Mouse (Mus musculus): ENCODE measurements around the gene Pdcd6. TPM values are rescaled to one million over a fixed set of nuclear protein-coding genes. Genes with fewer than 3 reads are reported as not detected.

Pdcd6 gene
- polyA plus RNA-seq, 1 experiment from 2014 or later = 153 TPM

DNA sequence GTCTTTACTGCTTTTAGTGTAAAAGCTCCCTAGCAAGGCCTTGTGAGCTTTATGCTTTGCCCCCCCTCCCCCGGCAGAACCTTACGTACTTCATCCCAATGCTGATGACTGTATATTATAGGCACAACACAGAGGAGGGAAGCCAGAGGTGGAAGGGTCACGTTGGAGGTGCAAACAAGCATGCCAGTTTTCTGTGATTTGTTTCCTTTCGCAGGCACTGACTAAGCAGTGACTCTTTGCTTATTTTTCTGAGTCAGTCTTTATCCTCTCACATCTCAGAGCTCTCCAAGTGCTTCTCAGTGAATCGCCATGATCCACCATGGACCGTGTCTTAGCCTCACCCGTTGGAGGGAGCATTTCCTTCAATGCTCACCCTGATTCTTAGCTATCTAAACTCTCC is 21.0 kb downstream of the Pdcd6 start:
- WGBS = 70% methylated on average over 7 of the region's 7 CpGs

DNA sequence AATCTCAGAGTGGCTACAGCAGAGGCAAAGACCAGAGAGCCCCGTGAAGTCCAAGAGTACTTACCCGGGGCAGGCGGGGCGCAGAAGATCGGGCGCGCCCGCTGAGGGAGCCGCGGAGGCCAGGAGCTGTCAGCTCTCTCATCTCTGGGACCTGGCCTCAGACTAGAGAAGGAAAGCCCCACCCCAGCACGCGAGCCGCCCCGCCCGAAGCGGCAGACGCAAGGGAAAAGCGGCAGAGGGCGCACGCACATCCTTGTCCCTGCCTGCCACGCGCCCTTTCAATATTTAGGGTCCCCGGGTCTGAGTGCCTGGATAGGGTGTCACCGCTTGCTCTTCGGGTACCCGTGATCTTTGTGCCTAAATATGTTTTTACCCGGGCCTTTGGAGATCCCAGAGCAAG is 25.2 kb downstream of the Pdcd6 start, which contains the start of gene Ahrr:
Gene Ahrr, minus strand, starts transcription at position 165 of the 400 bp plus-strand sequence.
- Histone ChIP-seq H3K4me3 (replicated peaks; ENCODE audit: low read length) (peak within 1 kb of the TSS; percentile 33), H3K9me3 (replicated peaks; ENCODE audit: control insufficient read depth, low read length) (no peaks in the 10 kb centered on the region), H3K36me3 (ENCODE audit: control insufficient read depth, insufficient read depth, low read length) (no peaks in the 10 kb centered on the region), H3K9ac (ENCODE audit: low read length) (peak within 1 kb of the TSS; percentile 48), H3K27me3 (ENCODE audit: control insufficient read depth, insufficient read depth, low read length) (0 out of 2 replicates have a peak, but pooled peaks cover 2% of the 10 kb centered on the region), H3K27ac (ENCODE audit: low read length) (no peak within 1 kb of the TSS), H3K4me2 (ENCODE audit: low read depth, low read length) (peak within 1 kb of the TSS; percentile 53), H3K4me1 (ENCODE audit: control insufficient read depth, insufficient read depth, low read length) (no peaks in the 10 kb centered on the region)
- WGBS = under 1% methylated on average over 27 of the region's 27 CpGs
- peak; percentile 72; the same call in 1 of the 2 replicates for ATAC-seq (ENCODE audit: insufficient read depth, low FRiP score)

More for the DNA sequence above, 21.0 kb downstream of the Pdcd6 start:
- Histone ChIP-seq H3K27me3 (ENCODE audit: control insufficient read depth, insufficient read depth, low read length) (0 out of 2 replicates have a peak, but pooled peaks cover 2% of the 10 kb centered on the region), H3K4me1 (ENCODE audit: control insufficient read depth, insufficient read depth, low read length) (no peaks in the 10 kb centered on the region), H3K4me2 (ENCODE audit: low read depth, low read length) (no peak overlapping the region), H3K9ac (ENCODE audit: low read length) (no peak overlapping the region), H3K27ac (ENCODE audit: low read length) (no peak overlapping the region), H3K4me3 (replicated peaks; ENCODE audit: low read length) (no peak overlapping the region), H3K9me3 (replicated peaks; ENCODE audit: control insufficient read depth, low read length) (no peaks in the 10 kb centered on the region), H3K36me3 (ENCODE audit: control insufficient read depth, insufficient read depth, low read length) (no peaks in the 10 kb centered on the region)
- no peak for ATAC-seq (ENCODE audit: insufficient read depth, low FRiP score)

DNA sequence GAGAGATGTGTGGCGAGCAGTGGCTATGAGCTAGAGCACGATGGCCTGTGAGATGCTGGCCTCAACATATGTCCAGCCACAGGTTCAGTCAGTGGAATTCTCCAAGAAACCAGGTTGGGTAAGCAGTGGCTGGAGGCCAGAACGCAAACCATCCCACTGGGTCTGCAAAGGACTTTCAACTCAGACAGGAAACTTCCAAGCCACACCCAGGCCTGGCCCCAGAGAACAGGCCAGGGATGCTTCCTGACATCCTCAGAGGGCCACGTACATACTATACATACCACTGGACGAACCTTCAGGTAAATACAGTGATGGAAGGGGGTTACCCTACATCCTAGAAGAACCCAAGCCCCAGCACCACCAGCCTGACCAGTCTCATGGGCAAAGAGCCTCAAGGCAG is 27.7 kb downstream of the Pdcd6 start:
- no peak overlapping the region for H3K9ac ChIP-seq (ENCODE audit: low read length)
- H3K4me1 ChIP-seq (ENCODE audit: control insufficient read depth, insufficient read depth, low read length) = no peaks in the 10 kb centered on the region
- no peak overlapping the region for H3K4me3 ChIP-seq (replicated peaks; ENCODE audit: low read length)
- no peak overlapping the region for H3K4me2 ChIP-seq (ENCODE audit: low read depth, low read length)
- WGBS = 75% methylated on average over 5 of the region's 5 CpGs
- H3K27ac ChIP-seq (ENCODE audit: low read length) = no peak overlapping the region
- no peaks in the 10 kb centered on the region for H3K9me3 ChIP-seq (replicated peaks; ENCODE audit: control insufficient read depth, low read length)
- 0 out of 2 replicates have a peak, but pooled peaks cover 2% of the 10 kb centered on the region for H3K27me3 ChIP-seq (ENCODE audit: control insufficient read depth, insufficient read depth, low read length)
- no peaks in the 10 kb centered on the region for H3K36me3 ChIP-seq (ENCODE audit: control insufficient read depth, insufficient read depth, low read length)
- no peak for ATAC-seq (ENCODE audit: insufficient read depth, low FRiP score)

DNA sequence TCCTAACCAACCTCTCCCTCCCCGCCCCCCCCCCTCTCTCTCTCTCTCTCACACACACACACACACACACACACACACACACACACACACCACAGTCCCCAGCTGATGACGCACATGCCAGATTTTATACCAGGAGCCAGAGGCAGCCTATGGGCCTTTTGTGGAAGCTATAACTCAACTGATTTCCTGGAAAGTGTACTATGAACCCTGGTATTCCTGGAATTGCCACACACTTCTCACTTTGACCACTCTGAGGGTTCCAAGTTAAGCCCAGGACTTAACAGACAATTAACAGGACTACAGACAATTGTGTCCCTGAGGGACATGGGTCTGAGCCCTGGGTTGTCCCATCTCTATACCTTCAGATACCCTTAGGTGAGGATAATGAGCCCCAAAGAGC is 35.1 kb downstream of the Pdcd6 start:
- no peaks in the 10 kb centered on the region for H3K27me3 ChIP-seq (ENCODE audit: control insufficient read depth, insufficient read depth, low read length)
- 77% methylated on average over 1 of the region's 2 CpGs for WGBS

DNA sequence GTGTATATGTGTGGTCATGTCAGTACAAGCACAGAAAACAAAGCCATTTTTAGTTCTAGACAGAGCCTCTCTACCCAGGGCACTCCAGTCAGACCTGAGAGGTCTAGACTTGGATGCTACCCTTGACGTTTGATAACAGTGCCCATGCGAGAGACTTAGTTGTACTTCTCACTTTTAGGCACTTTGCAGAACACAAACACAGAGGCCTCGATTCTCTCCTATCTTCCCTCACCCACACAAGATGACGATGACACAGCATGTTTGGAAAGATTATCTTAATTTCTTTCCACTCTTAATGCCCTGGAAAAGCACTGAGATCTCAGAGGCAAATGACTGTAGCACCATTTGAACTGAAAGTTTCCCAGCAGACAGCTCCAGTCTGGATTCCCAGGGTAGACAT is 41.7 kb downstream of the Pdcd6 start:
- H3K27me3 ChIP-seq (ENCODE audit: control insufficient read depth, insufficient read depth, low read length) = no peaks in the 10 kb centered on the region
- no peaks in the 10 kb centered on the region for H3K4me1 ChIP-seq (ENCODE audit: control insufficient read depth, insufficient read depth, low read length)
- no peak overlapping the region for H3K4me2 ChIP-seq (ENCODE audit: low read depth, low read length)
- WGBS = 64% methylated on average over 4 of the region's 4 CpGs
- no peaks in the 10 kb centered on the region for H3K9me3 ChIP-seq (replicated peaks; ENCODE audit: control insufficient read depth, low read length)
- no peak overlapping the region for H3K9ac ChIP-seq (ENCODE audit: low read length)
- H3K4me3 ChIP-seq (replicated peaks; ENCODE audit: low read length) = no peak overlapping the region
- no peak for ATAC-seq (ENCODE audit: insufficient read depth, low FRiP score)
- H3K27ac ChIP-seq (ENCODE audit: low read length) = no peak overlapping the region
- H3K36me3 ChIP-seq (ENCODE audit: control insufficient read depth, insufficient read depth, low read length) = no peaks in the 10 kb centered on the region

More for the DNA sequence above, 35.1 kb downstream of the Pdcd6 start:
- H3K36me3 ChIP-seq (ENCODE audit: control insufficient read depth, insufficient read depth, low read length) = no peaks in the 10 kb centered on the region
- H3K9ac ChIP-seq (ENCODE audit: low read length) = no peak overlapping the region
- H3K4me1 ChIP-seq (ENCODE audit: control insufficient read depth, insufficient read depth, low read length) = no peaks in the 10 kb centered on the region
- ATAC-seq (ENCODE audit: insufficient read depth, low FRiP score) = no peak
- no peak overlapping the region for H3K27ac ChIP-seq (ENCODE audit: low read length)
- no peaks in the 10 kb centered on the region for H3K9me3 ChIP-seq (replicated peaks; ENCODE audit: control insufficient read depth, low read length)
- no peak overlapping the region for H3K4me3 ChIP-seq (replicated peaks; ENCODE audit: low read length)
- H3K4me2 ChIP-seq (ENCODE audit: low read depth, low read length) = no peak overlapping the region

DNA sequence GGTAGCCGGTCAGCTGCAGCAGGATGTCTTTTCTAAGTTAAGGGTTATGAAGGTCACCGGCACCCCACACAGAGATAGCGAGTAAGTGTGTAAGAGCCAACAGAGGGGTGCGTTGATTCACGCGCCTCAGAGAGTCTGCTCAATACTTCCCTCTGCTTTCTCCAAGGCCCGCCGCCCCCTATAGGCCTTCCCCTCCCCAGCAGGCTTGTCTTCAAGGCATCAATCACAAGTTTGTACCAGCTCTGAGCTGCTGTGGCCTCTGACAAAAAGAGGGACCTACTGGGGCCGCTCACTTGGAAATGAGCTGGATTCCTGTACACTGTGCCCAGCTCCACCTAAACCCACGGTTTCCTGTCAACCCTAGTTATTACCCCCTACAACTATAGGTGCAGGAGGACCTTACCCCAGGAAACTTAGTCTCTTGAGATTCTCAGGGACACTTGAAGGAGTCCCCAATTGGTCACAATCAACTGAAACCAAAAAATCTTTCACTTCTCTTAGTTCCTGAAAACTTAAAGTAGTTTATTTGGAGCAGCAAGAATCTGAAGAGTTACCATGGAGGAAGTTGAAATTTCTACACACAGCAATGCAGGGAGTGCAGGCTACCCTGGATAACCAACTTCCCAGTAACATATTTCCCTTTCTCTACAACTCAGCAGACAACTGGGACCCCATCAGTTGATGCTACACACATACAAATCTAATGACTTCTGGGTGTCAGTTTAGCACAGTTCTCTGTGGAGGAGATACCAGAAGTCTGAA is 57.0 kb downstream of the Pdcd6 start:
- no peaks in the 10 kb centered on the region for H3K9me3 ChIP-seq (replicated peaks; ENCODE audit: control insufficient read depth, low read length)
- no peaks in the 10 kb centered on the region for H3K36me3 ChIP-seq (ENCODE audit: control insufficient read depth, insufficient read depth, low read length)
- H3K9ac ChIP-seq (ENCODE audit: low read length) = peak overlapping the region; percentile 79
- ATAC-seq (ENCODE audit: insufficient read depth, low FRiP score) = peak; percentile 82; the same call in 1 of the 2 replicates
- peak overlapping the region; percentile 89 for H3K4me2 ChIP-seq (ENCODE audit: low read depth, low read length)
- H3K27ac ChIP-seq (ENCODE audit: low read length) = 0 out of 2 replicates have a peak overlapping the region, but pooled peaks have one; percentile 6
- whole genome bisulfite sequencing = 4% methylated on average over 10 of the region's 10 CpGs
- H3K4me3 ChIP-seq (replicated peaks; ENCODE audit: low read length) = peak overlapping the region; percentile 53
- 0 out of 2 replicates have a peak, but pooled peaks cover 6% of the 10 kb centered on the region for H3K4me1 ChIP-seq (ENCODE audit: control insufficient read depth, insufficient read depth, low read length)
- H3K27me3 ChIP-seq (ENCODE audit: control insufficient read depth, insufficient read depth, low read length) = no peaks in the 10 kb centered on the region

DNA sequence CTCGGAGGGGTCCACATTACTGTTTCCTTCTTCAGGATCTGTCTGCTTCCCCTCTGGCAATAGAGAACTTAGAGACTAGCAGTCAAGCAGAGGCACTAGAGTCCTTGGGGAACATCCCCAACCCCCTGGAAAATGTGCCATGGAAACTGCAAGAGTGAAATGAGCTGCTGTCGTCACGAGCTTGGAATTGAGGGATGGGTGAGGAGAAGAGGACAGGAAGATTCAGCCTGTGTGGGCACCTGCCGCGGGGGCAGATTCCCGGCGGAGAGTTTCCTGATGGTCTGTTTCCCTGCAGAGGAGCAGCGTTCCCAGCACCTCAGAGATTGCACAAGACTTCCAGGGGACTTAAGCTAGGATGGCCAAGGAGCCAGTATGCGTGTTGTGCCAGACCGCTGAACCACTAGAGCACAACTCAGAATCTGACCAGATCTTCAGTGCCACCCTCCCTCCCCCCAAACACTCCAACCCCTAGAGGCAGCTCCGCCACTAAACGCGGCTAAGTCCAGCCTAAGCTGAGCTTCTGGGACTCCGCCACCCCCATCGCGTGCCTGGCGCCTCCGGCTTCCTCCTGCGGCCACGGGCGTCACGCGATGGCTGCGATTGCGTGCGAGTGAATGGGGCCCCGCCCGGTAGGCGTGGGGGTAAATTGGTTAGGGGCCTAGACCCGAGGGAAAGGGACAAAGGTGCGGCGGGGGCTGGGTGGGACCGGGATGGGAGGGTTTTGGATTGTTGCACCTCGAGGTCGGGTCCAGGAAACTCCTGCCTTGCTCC is 57.7 kb downstream of the Pdcd6 start:
- Histone ChIP-seq H3K4me1 (ENCODE audit: control insufficient read depth, insufficient read depth, low read length) (0 out of 2 replicates have a peak, but pooled peaks cover 6% of the 10 kb centered on the region), H3K4me3 (replicated peaks; ENCODE audit: low read length) (peak overlapping the region; percentile 53), H3K9me3 (replicated peaks; ENCODE audit: control insufficient read depth, low read length) (no peaks in the 10 kb centered on the region), H3K4me2 (ENCODE audit: low read depth, low read length) (peak overlapping the region; percentile 89), H3K9ac (ENCODE audit: low read length) (peak overlapping the region; percentile 79), H3K36me3 (ENCODE audit: control insufficient read depth, insufficient read depth, low read length) (no peaks in the 10 kb centered on the region), H3K27ac (ENCODE audit: low read length) (0 out of 2 replicates have a peak overlapping the region, but pooled peaks have one; percentile 6), H3K27me3 (ENCODE audit: control insufficient read depth, insufficient read depth, low read length) (no peaks in the 10 kb centered on the region)
- peak; percentile 80 for ATAC-seq (ENCODE audit: insufficient read depth, low FRiP score)
- WGBS = 3% methylated on average over 35 of the region's 35 CpGs
